Mouse (Mus musculus) mouse trophoblast stem cell (cell line): Measurements from ENCODE around the gene Pcsk1.

Source experiments
- in situ Hi-C, 2 experiments: fragments of 300-500 bp; cut with MseI, MboI; formaldehyde crosslinking; loops; 2 replicates in 1 of 2; 3 replicates in 1 of 2; pipeline ENCODE4 v1.15.1; 2025

Gene Pcsk1

GRCm38 (mm10) chr13:75089721-75090410 is at the start of gene Pcsk1:
Gene Pcsk1 (plus strand): TSS chr13:75089826.
- in situ Hi-C loops: no loop called here

DNA sequence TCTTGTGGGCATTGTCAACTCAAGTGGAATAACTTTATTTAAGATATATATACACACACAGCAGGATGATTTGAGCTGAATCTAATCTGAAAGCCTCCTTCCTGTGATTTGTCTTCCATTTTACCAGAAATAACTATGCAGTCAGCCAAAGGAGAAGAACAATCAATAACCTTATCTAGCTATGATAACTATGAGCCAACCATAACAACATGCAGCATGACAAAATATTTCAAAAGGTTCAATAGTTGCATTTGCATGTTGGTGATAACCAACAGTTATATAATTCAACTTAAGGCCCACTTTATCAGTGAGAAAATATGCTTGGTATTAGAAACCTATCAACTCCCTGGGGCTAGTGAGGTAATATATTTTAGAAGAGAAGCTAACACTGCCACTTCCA is 30.8 kb upstream of the Pcsk1 start:
- in situ Hi-C loops: no loop called here

DNA sequence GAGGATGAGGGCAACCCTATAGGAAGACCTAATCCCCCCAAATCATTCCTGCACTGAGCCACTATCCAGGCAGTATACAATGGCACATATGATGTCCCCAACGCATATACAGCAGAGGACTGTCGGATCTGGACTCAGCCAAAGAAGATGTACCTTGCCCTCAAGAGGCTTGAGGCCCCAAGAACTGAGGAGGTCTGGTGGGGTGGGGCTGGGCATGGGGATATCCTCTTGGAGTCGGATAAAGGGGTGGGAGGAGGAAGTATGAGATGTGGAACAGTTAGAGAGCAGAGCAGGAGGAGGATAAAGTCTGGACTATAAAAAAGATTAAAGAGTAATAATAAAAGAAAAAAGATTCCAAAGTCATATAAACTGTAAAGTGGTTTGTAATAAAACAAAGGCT is 25.7 kb upstream of the Pcsk1 start:
- in situ Hi-C loops: no loop called here

DNA sequence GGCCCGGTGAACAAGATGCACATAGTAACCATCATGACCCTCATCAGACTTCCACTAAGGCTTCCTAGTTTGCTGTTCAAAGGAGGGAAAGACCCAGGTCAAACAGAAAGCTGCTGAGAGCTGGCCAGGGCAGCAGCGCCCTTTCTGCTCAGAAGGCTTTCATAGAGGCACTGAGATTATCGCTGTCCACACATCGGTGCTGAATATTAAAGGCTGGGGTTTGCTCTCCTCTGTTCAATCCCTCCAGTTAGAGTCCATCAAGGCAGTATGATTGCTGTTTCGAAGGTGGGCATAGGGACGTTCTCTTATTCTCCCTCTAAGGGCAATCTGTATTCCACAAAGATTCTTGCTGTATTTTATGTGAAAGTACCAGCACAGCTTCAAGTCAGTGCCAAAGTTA is 1.0 kb upstream of the Pcsk1 start:
- in situ Hi-C loops: no loop called here

DNA sequence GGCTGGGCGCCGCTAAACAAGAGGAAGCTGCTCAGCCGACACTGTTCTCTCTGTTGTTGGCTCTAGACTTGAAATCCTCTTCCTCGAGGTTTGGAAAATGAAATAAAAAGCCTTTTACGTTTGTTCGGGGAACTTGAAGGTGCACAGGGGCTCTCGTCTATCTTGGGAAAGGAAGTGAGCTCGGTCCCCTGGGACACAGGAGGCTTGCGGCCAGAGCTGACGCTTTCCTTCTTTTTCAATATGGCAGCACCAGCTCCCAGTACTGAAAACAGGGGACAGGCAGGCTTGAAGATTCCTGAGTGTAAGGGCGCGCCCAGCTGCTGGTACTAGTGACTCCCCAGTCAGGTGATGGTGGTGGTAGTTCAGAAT is 769 bp downstream of the Pcsk1 start:
- in situ Hi-C loops: no loop called here

- in situ Hi-C loops: no loop called here
Measured at GRCm38 (mm10) chr13:75091071-75091470, 1.4 kb downstream of the Pcsk1 start.

DNA sequence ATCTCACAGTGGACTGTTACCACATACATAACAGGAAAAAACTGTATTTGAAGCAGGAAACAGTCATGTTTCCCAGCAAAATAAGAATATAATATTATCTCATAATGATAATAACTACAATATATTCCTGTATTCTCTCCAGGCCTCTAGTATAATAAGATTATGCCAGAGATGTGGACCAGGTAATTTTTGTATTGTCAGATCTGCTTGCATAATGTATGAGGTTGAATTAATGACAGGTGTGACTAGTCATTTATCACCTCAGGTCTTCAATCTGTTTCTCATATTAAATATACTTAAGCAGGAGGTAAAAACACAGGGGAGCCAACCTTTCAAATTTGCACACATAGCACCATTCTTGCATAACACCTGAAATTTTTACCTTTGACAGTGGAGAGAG is 5.9 kb downstream of the Pcsk1 start:
- in situ Hi-C loops: no loop called here

GRCm38 (mm10) chr13:75113114-75113513 is 23.5 kb downstream of the Pcsk1 start:
- in situ Hi-C loops: no loop called here

- in situ Hi-C loops: no loop called here
Measured at GRCm38 (mm10) chr13:75114007-75114424, 24.4 kb downstream of the Pcsk1 start.

- in situ Hi-C loops: no loop called here
Measured at GRCm38 (mm10) chr13:75114838-75115237, 25.2 kb downstream of the Pcsk1 start.

DNA sequence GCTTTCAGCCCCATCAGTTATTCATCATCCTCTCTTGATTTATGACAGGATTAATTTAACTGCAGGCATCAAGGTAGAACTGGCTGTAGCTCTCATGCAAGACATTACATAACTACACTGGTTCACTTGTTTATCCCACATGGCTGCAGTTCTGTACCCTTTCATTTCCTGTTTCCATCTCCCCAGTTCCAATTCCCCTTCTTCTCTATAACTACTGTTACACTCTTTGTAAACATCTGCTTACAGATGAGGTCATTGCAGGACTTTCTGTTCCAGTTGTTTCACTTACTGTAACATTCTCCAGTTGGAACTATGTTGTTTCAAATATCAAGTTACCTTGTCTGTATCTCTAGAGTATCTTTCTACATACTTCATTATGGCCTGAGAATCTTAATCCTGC is 46.2 kb downstream of the Pcsk1 start:
- in situ Hi-C loops: no loop called here

- in situ Hi-C loops: no loop called here
Measured at GRCm38 (mm10) chr13:75160661-75161060, 71.0 kb downstream of the Pcsk1 start.

DNA sequence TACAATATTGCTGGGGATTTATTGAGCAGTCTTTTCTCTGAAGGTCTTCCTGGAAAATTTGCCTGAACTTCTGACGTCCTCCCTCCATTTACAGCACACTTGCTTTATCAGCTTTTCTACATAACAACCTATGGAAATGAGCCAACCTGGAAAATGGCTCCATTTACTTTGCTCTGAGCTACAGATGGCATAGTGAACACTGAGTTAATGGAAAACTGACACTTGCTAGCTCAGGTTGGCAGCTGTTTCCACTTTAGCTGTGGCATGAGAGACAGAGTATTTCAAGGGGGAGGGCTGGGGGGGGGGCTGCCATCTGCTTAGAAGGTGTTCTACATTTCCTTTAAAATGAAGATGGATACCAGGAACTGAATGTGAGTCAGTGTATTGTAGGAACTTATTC is 73.8 kb downstream of the Pcsk1 start:
- in situ Hi-C loops: no loop called here
